Mouse (Mus musculus): ENCODE data around the gene Agtpbp1.

GRCm38 (mm10) chr13:59518016-59518415, 67.0 kb downstream of the Agtpbp1 start:
- TF ChIP-seq POLR2A (IDR thresholded peaks at IDR 0.05; ENCODE audit: borderline replicate concordance, extremely low read depth, insufficient read depth, insufficient read length, poor library complexity, severe bottlenecking) (no peak), CTCF (IDR thresholded peaks at IDR 0.05; ENCODE audit: borderline replicate concordance, extremely low read depth, insufficient read depth, insufficient read length) (no peak)

All from brain, embryonic 14.5 days (tissue).